Mouse (Mus musculus) erythroblast, adult 5-6 weeks (primary cell): ENCODE measurements around the gene Myh10. TPM values are rescaled to one million over a fixed set of nuclear protein-coding genes. Genes with fewer than 3 reads are reported as not detected.
"Not testable (repeated sequence)": the region's sequence is repeated elsewhere in the genome, so short reads cannot be mapped to it uniquely, and the experiment has no call there.

Experiments used
- ATAC-seq: replicated peaks from 2 replicates; pipeline ENCODE4 v1.8.0; 2016; ENCODE audit warnings: moderate number of reproducible peaks, mild to moderate bottlenecking, moderate TSS enrichment, inconsistent platforms; ENCODE audit not compliant: poor library complexity, low FRiP score, severe bottlenecking
- total RNA-seq, 2 experiments: library from RNA; stranded (forward) in 1 of 2; stranded (reverse) in 1 of 2; fragments of 150-400 nt in 1 of 2; fragments of 200-764, 138-1000 nt in 1 of 2; gene quantifications; 2 replicates each; pipeline versions ENCODE4 v1.2.3 to v1.2.4; 2015 to 2017; ENCODE audit warnings: low replicate concordance in 2 of 2

The Myh10 gene
- total RNA-seq, 2 experiments from 2014 or later = 45.0 to 56.5 TPM

GRCm38 (mm10) chr11:68780466-68781114 is 89.2 kb downstream of the Myh10 start:
- no peak for ATAC-seq

- ATAC-seq = no peak
Measured at GRCm38 (mm10) chr11:68782336-68782735, 91.0 kb downstream of the Myh10 start.

GRCm38 (mm10) chr11:68785813-68786212 is 94.5 kb downstream of the Myh10 start:
- ATAC-seq = no peak

GRCm38 (mm10) chr11:68787222-68787621 is 95.9 kb downstream of the Myh10 start:
- ATAC-seq = no peak

GRCm38 (mm10) chr11:68790720-68791119 is 99.4 kb downstream of the Myh10 start:
- ATAC-seq = no peak

GRCm38 (mm10) chr11:68791794-68792193 is 100.4 kb downstream of the Myh10 start:
- ATAC-seq = no peak

GRCm38 (mm10) chr11:68798258-68798657 is 106.9 kb downstream of the Myh10 start:
- no peak for ATAC-seq

GRCm38 (mm10) chr11:68805148-68805547 is 113.8 kb downstream of the Myh10 start:
- no peak for ATAC-seq

- ATAC-seq = peak; percentile 70
Measured at GRCm38 (mm10) chr11:68807787-68808186, 116.4 kb downstream of the Myh10 start.

- ATAC-seq = no peak
Measured at GRCm38 (mm10) chr11:68811881-68812577, 120.7 kb downstream of the Myh10 start.

GRCm38 (mm10) chr11:68818416-68818815 is 127.1 kb downstream of the Myh10 start:
- ATAC-seq = no peak

- no peak for ATAC-seq
Measured at GRCm38 (mm10) chr11:68819226-68819805, 128.0 kb downstream of the Myh10 start.

- no peak for ATAC-seq
Measured at GRCm38 (mm10) chr11:68822326-68822725, 131.0 kb downstream of the Myh10 start.

GRCm38 (mm10) chr11:68826735-68827134 is 135.4 kb downstream of the Myh10 start:
- no peak for ATAC-seq

GRCm38 (mm10) chr11:68831580-68831979 is 140.2 kb downstream of the Myh10 start:
- not testable (repeated sequence) for ATAC-seq

- ATAC-seq = peak; percentile 68
Measured at GRCm38 (mm10) chr11:68832793-68833192, 141.4 kb downstream of the Myh10 start.

- 0 out of 2 replicates have a peak, but pooled peaks have one; percentile 26 for ATAC-seq
Measured at GRCm38 (mm10) chr11:68833593-68833992, 142.2 kb downstream of the Myh10 start.

- no peak for ATAC-seq
Measured at GRCm38 (mm10) chr11:68835034-68835433, 143.7 kb downstream of the Myh10 start.

- no peak for ATAC-seq
Measured at GRCm38 (mm10) chr11:68839606-68840005, 148.2 kb downstream of the Myh10 start.

- ATAC-seq = no peak
Measured at GRCm38 (mm10) chr11:68850862-68851261, 159.5 kb downstream of the Myh10 start.
